Mouse (Mus musculus) right cerebral cortex, postnatal 36 days (tissue): ENCODE measurements around the gene Slc25a48.

ENCODE experiments used
- DNase-seq, 2 experiments: peaks; one replicate each; pipeline ENCODE4 v3.0.0; 2022; ENCODE audit warnings: low spot score in 2 of 2, mixed read lengths in 1 of 2

The Slc25a48 gene

DNA sequence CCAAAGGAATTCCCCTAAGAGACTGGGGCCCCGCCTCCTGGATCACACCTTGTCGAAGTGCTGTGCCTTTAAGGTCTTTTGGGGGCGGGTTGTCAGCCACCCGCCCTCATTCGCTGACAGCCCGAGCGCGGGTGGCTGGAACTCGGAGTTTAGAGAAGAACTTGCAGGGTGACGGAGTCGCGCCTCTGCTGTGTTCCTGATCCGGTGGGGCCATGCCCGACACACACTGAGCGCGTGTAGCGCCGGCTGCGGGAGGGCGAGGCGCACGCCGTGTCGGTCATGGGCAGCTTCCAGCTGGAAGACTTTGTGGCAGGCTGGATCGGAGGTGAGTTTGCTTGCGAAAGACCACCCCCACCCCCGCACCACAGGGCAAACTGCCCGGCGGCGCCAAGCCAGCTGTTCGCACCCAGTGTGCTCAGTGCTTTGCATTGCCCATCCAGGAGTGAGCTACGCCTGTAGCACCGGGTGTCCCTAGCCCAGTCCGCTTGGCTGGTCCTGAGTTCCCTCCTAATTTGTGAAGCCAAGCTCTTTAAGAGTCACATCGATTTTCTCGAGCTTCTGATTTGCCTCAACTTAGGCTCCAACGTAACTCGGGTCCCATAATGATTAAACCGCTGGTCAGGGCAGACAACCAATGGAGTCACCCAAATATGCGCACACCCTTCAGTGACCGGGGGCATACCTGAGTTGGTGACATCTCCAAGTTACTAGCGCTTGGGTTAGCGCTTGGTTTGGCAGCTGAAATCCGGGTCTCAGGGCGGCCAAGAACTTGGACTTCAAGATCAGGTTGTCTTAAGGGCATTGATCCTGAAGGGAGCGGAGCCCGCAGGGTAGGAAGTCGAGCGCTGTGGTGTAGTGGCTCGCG lies at the start of gene Slc25a48:
Gene Slc25a48 (plus strand): TSS at position 145 of the 865 bp plus-strand sequence.
- peak in 1 of 2 experiments; percentile 9 for DNase-seq

DNA sequence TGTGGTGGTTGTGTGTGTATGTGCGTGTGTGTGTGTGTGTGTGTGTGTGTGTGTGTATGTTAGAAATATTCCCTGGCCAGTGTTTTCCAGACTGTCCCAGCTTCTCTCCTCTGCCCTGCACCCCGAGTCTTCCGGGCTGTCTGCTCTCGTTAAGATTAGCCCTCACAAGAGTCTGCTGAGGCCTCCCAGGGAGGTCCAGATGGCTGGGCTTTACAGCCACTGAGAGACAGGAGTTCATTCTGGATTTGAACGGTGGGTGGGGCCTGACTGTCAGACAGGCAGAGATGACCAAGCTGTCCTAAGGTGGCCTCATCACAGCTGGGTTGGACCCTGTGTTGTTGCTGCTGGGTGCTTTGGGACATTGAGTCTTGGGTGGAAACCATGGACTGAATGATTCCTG lies 40.6 kb upstream of the Slc25a48 start:
- no peak for DNase-seq

DNA sequence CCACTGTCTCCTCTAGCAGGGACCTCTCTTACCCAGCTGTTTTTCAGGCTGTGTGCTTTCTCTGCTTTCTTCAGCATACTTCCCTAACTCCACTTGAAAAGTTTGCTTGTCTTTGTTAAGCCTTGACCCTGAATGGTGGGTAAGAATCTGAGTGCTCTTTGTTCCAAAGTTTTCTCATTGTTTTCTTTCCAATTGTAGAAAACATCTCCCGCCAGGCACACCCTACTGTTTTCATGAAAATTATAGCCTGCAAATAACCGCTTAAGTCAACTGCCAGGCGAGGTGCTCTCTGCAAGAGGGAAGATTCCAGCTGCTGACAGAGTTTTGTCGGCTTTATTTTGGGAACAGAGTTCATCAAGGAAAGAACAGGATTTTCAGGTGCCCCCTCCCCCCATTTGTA lies 37.0 kb upstream of the Slc25a48 start:
- DNase-seq, result no peak

GRCm38 (mm10) chr13:56403381-56404086 lies 34.6 kb upstream of the Slc25a48 start:
- DNase-seq, result no peak

DNA sequence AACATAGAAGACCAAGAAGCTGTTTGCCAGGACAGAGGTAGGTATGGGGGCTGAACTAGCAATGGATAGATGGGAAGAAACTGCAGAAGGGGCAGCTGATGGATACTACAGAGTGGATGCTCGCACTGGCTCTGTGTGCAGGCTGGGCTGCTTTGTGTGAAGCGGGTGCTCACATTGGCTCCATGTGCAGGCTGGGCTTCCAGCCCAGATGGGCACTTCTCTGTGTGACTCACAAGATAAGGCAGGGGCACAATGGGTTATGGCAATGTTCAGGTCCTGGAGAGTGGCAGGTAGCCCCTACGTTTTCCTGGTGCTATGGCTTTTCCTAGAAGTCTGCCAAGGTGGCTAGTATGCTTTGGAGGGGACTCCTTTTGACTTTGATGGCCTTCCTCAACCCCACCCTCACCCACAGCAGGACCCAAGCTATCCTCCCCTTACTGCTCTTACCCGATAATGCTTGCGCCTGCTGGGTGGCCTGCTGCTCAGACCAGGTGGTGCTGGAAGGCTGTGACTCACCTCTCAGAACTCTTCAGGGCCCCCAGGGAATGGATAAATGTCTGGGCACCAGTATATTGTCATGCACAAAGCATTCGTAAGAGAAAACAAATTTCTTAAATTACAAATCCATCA lies 33.5 kb upstream of the Slc25a48 start:
- DNase-seq, result no peak

GRCm38 (mm10) chr13:56412286-56412873 lies 25.8 kb upstream of the Slc25a48 start:
- DNase-seq, result no peak

- no peak for DNase-seq
Observed at GRCm38 (mm10) chr13:56418685-56419483, 19.3 kb upstream of the Slc25a48 start.

DNA sequence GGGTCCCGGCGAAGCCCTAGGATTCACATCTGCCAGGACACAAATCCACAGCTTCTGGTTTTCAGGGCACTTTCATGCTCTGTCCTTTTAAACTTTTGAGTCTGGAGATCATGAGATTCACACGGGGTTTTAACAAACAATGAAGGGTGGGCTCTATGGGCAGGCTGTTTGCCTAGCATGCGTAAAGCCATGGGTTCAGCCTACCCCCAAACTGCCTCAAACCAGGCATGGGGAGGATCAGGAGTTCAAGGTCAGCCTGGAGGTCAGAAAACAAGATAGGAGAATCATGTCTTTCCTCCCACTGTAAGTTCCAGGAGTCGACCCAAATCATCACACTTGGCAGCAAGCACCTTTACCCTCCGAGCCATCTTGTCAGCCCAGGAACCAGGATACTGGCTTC lies 18.6 kb upstream of the Slc25a48 start:
- no peak for DNase-seq

- DNase-seq, result peak; percentile 31 to 45
Observed at GRCm38 (mm10) chr13:56422072-56422723, 16.0 kb upstream of the Slc25a48 start.

DNA sequence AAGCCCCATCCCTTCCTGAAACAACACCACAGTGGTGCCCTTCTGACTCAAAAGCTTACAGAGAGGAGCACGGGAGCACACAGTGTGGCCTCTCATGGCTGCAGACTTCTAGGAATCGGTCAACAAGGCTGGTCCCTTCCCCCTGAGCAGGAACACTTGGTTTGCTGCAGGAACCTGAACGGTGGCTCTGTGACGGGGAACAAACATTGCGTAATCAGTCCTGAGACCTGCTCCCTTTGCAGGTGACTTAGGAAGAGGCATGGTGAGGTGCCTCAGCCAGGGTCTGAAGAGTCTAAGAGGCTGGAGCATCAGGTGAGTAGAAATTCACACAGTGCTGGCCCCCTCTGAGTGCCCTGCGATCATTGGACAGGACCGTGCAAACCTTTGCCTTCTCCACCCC lies 12.2 kb upstream of the Slc25a48 start:
- no peak for DNase-seq

GRCm38 (mm10) chr13:56426365-56426764 lies 11.8 kb upstream of the Slc25a48 start, which contains the start of gene Gm3045:
Gene Gm3045 (plus strand): TSS chr13:56426594.
- DNase-seq, result no peak

DNA sequence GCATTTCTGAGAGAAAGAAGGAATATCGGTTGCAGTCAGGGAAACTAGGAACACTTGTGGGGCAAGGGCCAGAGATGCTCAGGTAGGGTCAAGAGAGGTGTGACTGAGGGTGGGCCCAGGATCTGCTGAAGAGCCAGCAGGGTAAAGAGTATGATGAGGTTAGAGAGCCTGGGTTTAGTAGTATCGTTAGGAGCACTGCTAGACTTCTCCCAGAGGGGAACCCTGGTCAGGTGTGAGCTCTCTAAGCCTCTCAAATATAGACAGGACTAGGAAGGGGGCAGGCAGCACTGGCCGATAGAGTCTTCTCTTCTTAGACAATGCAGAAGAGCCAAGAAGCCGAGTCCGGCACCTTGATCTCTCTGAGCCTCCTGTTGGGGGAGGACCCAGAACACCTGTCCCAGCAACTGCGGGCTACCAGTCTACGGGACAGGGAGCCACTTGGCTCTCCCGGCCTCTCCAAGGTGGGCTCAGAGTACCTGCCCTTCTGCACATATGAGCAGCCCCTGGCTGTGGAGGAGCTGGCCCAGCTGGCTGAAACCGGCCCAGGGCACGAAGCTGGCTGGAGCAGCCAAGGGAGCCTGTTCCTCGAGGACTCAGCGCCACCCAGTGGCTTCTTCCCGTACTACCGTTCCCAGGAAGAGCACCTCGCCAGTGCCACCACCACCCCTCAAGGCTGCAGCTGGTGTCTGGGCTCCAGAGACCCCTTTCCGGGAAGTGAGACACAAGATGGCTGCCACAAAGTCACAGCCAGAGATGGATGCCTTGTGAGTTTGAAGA lies 9.2 kb upstream of the Slc25a48 start:
- peak; percentile 31 to 49 for DNase-seq

DNA sequence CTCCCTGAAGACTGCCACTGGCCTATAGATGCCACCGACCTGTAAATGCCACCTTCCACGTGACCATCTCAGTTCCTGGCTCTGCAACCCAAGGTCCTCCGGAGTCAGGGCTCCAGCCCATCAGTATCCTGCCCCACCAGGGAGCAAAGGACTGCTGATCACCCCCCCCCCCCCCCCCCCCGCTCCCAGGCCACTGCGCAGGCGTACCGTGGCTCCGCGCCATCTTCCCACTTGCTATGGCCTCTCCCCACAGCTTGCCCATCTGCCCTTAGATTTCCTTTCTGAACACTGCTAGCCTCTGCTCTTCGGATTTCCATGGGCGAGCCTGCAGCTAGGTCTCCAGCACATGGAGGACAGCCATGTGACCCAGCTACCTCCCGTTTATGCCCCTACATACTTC lies 5.7 kb upstream of the Slc25a48 start:
- no peak for DNase-seq

- DNase-seq, result peak; percentile 16 to 53
Observed at GRCm38 (mm10) chr13:56433466-56433865, 4.7 kb upstream of the Slc25a48 start.

- no peak for DNase-seq
Observed at GRCm38 (mm10) chr13:56434311-56434751, 3.8 kb upstream of the Slc25a48 start.

DNA sequence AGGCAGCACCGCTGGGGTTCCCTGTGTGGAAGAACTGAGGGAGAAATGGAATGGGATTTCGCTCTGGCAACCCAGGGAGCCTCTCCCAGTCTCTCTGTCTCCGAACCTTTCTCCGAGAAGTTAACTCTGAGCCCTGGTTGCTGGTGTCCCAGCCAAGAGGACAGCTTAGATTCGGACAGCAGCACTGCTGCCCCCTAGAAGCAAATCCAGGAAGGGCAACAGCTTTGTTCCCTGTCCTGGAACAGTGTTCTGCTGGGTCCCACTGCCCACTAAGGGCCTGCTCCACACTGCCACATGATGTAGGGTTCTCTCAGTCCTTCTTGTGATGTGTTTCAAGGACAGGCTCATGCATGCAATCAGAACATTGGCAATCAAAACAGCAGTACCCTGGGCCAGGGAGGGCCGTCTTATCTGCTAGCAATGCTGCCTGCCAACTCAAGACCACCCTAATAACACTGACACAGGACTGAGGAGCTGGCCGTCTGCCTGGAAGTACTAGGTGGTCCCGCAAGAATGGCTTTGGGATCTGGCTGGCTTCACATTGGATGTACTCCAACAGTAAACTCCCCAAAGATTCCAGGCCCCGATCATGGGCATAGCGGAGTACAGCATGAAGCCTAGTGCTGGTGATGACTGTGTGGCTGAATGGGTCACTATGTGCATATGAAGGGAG lies 2.4 kb upstream of the Slc25a48 start:
- DNase-seq, result no peak

DNA sequence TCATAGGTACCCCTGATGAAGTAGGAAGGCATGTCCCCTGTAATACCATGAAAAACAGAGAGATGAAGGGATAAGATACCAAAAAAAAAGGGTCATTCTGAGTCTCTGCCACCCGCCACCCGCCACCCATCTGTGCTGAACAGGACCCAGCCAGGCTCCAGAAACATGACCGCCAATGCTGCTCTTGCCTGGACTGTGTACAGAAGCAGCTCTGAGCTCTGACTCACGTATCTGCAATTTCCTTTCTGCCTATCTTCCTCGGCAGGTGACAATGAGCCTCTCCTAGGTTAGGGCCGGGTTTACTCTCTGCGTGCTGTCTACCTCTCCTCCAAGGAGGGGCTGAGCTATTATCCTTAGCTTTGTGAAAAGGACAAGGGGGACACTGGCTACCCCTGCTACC lies 5.3 kb downstream of the Slc25a48 start:
- no peak for DNase-seq

GRCm38 (mm10) chr13:56444112-56444511 lies 6.0 kb downstream of the Slc25a48 start:
- no peak for DNase-seq

GRCm38 (mm10) chr13:56444996-56445395 lies 6.8 kb downstream of the Slc25a48 start:
- no peak for DNase-seq
